Mouse (Mus musculus): ENCODE measurements at regions not wholly inside any gene's neighbourhood (a gene's known extent, or its start where the extent isn't known, plus 50 kb on each side); places are given as distances from the start of the nearest gene placed in this dataset.

DNA sequence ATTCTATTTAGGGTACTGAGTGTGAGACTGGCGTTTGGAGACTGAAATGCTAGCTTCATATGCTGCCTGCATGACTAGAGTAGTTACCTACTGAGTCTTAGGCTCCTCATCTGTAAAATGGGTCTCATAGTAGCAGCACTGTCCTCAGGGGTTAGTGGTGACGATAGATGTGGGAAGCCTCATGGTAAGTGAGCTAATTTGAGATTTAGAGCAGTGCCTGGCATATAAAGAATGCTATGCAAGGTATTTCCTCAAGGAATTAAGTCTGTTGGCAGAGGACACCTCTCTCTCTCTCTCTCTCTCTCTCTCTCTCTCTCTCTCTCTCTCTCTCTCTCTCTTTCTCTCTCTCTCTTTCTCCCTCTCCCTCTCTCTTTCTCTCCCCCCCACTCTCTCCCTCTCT lies 257.4 kb downstream of the 4933412E24Rik start:
- Histone ChIP-seq H3K36me3 (no peaks in the 10 kb centered on the region), H3K4me3 (no peak overlapping the region), H3K4me1 (peaks cover 40% of the 10 kb centered on the region), H3K27ac (replicated peaks) (peak overlapping the region; percentile 84), H3K9ac (no peak overlapping the region), H3K4me2 (no peak overlapping the region), H3K9me3 (no peaks in the 10 kb centered on the region), H3K27me3 (replicated peaks) (no peaks in the 10 kb centered on the region)
- ATAC-seq (ENCODE audit: extremely low read depth, insufficient number of reproducible peaks, low FRiP score, low TSS enrichment) = no peak
- WGBS = 52% methylated on average over 2 of the region's 2 CpGs

DNA sequence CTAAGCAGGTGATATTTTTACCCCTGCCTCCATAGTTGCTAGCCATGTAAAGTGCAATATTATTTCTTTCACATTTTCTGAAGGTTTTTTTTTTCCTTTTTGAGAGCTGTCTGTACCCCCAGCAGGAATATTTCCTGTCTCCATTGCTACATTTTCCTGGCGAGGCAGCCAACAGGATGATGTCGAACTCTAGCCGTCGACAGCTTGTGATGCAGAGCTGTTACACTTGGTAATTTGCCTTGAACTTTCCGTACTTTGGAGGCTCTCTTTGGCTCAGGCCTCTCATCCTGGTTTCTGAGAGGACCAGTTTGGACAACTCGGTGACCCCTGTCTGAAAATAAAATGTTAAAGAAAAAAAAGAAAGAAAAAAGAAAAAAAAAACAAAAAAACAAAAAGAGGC lies 260.3 kb downstream of the 4933412E24Rik start:
- no peaks in the 10 kb centered on the region for H3K36me3 ChIP-seq
- no peak overlapping the region for H3K9ac ChIP-seq
- no peaks in the 10 kb centered on the region for H3K27me3 ChIP-seq (replicated peaks)
- H3K4me3 ChIP-seq = no peak overlapping the region
- peaks cover 40% of the 10 kb centered on the region for H3K4me1 ChIP-seq
- no peak overlapping the region for H3K4me2 ChIP-seq
- WGBS = 25% methylated on average over 6 of the region's 6 CpGs
- H3K9me3 ChIP-seq = no peaks in the 10 kb centered on the region
- no peak overlapping the region for H3K27ac ChIP-seq (replicated peaks)
- no peak for ATAC-seq (ENCODE audit: extremely low read depth, insufficient number of reproducible peaks, low FRiP score, low TSS enrichment)

GRCm38 (mm10) chr15:59754906-59755305 lies 261.5 kb downstream of the 4933412E24Rik start:
- no peak overlapping the region for H3K4me3 ChIP-seq
- H3K27ac ChIP-seq (replicated peaks) = no peak overlapping the region
- no peaks in the 10 kb centered on the region for H3K27me3 ChIP-seq (replicated peaks)
- WGBS = 58% methylated on average over 13 of the region's 13 CpGs
- no peaks in the 10 kb centered on the region for H3K36me3 ChIP-seq
- 0 out of 2 replicates have a peak overlapping the region, but pooled peaks have one; percentile 16 for H3K4me2 ChIP-seq
- no peak overlapping the region for H3K9ac ChIP-seq
- H3K4me1 ChIP-seq = peaks cover 31% of the 10 kb centered on the region
- no peak for ATAC-seq (ENCODE audit: extremely low read depth, insufficient number of reproducible peaks, low FRiP score, low TSS enrichment)
- no peaks in the 10 kb centered on the region for H3K9me3 ChIP-seq

GRCm38 (mm10) chr15:59752277-59752676 lies 264.1 kb downstream of the 4933412E24Rik start:
- no peak for ATAC-seq (ENCODE audit: extremely low read depth, insufficient number of reproducible peaks, low FRiP score, low TSS enrichment)
- H3K4me3 ChIP-seq = no peak overlapping the region
- no peak overlapping the region for H3K9ac ChIP-seq
- no peak overlapping the region for H3K27ac ChIP-seq (replicated peaks)
- H3K27me3 ChIP-seq (replicated peaks) = no peaks in the 10 kb centered on the region
- no peak overlapping the region for H3K4me2 ChIP-seq
- H3K9me3 ChIP-seq = no peaks in the 10 kb centered on the region
- H3K4me1 ChIP-seq = peaks cover 19% of the 10 kb centered on the region
- 70% methylated on average over 1 of the region's 1 CpGs for WGBS
- H3K36me3 ChIP-seq = no peaks in the 10 kb centered on the region

DNA sequence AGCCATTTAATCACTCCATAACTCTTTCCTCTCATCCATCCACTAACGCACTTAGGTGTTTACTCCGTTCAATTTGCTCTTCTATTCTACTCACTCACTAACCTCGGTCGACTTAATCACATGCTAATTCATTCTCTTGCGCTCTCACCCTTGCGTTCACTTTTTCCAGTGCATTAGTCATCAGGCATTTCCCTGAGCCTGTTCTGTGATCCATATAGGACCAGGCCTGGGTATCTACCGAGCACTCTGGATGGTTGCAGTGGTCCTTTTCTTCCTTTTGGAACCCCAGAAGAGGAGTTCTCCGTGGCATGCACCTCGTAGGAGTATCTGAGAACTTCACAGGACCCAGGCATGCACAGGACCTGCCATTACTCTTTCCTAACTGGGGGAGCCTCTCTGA lies 270.1 kb downstream of the 4933412E24Rik start:
- Histone ChIP-seq H3K27ac (replicated peaks) (no peak overlapping the region), H3K9me3 (no peaks in the 10 kb centered on the region), H3K4me1 (peaks cover 12% of the 10 kb centered on the region), H3K36me3 (no peaks in the 10 kb centered on the region), H3K9ac (no peak overlapping the region), H3K27me3 (replicated peaks) (no peaks in the 10 kb centered on the region), H3K4me3 (no peak overlapping the region), H3K4me2 (no peak overlapping the region)
- 73% methylated on average over 9 of the region's 9 CpGs for WGBS
- ATAC-seq (ENCODE audit: extremely low read depth, insufficient number of reproducible peaks, low FRiP score, low TSS enrichment) = no peak

DNA sequence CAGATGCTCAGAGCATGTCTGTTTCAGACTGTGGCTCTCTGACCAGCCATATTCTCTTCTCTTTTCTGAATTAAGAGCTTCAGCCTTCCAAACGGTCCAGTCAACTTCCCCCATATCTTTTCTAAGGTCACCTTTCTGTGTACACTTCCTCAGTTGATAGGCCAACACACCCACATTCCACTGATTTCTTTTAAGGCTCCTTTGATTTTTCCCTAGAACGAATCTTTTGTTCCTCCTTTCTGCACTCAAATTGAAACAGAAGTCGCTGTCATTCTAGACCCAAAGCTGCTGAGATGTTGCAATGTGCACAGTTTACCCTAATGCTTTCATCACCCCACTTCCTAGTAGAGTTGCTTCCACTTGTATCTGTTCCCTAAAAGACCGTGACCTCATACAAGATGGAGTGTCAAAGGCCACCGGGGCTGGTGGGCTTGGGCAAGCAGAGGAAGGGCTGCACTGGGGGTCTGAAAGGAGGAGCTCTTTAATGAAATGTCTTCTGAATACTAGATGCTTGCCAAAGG lies 271.9 kb downstream of the 4933412E24Rik start:
- Histone ChIP-seq H3K27me3 (replicated peaks) (no peaks in the 10 kb centered on the region), H3K9me3 (no peaks in the 10 kb centered on the region), H3K27ac (replicated peaks) (no peak overlapping the region), H3K9ac (no peak overlapping the region), H3K4me2 (no peak overlapping the region), H3K4me3 (no peak overlapping the region), H3K4me1 (peaks cover 12% of the 10 kb centered on the region), H3K36me3 (no peaks in the 10 kb centered on the region)
- 66% methylated on average over 5 of the region's 5 CpGs for WGBS
- no peak for ATAC-seq (ENCODE audit: extremely low read depth, insufficient number of reproducible peaks, low FRiP score, low TSS enrichment)

GRCm38 (mm10) chr15:59739197-59739596 lies 277.2 kb downstream of the 4933412E24Rik start:
- Histone ChIP-seq H3K27me3 (replicated peaks) (no peaks in the 10 kb centered on the region), H3K27ac (replicated peaks) (no peak overlapping the region), H3K4me1 (no peaks in the 10 kb centered on the region), H3K9ac (no peak overlapping the region), H3K9me3 (no peaks in the 10 kb centered on the region), H3K36me3 (no peaks in the 10 kb centered on the region), H3K4me3 (no peak overlapping the region), H3K4me2 (no peak overlapping the region)
- no peak for ATAC-seq (ENCODE audit: extremely low read depth, insufficient number of reproducible peaks, low FRiP score, low TSS enrichment)
- WGBS = 69% methylated on average over 5 of the region's 5 CpGs

- Histone ChIP-seq H3K4me3 (no peak overlapping the region), H3K9me3 (no peaks in the 10 kb centered on the region), H3K27me3 (replicated peaks) (no peaks in the 10 kb centered on the region), H3K4me2 (no peak overlapping the region), H3K27ac (replicated peaks) (no peak overlapping the region), H3K9ac (no peak overlapping the region), H3K4me1 (no peaks in the 10 kb centered on the region), H3K36me3 (no peaks in the 10 kb centered on the region)
- ATAC-seq (ENCODE audit: extremely low read depth, insufficient number of reproducible peaks, low FRiP score, low TSS enrichment) = no peak
- 57% methylated on average over 4 of the region's 4 CpGs for WGBS
These were observed 279.2 kb downstream of the 4933412E24Rik start for GRCm38 (mm10) chr15:59737247-59737646.

DNA sequence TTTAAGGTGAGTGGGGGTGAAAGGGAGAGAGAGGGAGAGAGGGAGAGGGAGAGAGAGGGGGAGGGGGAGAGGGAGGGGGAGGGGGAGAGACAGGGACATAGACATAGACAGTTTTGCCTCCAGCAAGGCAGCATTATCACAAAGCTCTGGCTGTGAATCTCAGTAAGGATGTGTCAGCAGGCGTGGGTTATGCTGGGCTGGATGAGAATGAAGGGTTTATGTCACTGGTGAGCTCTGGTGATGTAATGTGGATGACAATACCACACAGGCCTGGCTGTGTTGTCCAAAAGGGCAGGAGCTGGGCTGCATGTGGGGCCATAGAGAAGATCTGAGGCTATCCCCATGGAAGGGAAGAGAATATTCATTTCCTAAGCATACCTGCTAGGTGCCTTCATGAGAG lies 282.0 kb downstream of the 4933412E24Rik start:
- Histone ChIP-seq H3K9ac (no peak overlapping the region), H3K4me1 (0 out of 2 replicates have a peak, but pooled peaks cover 1% of the 10 kb centered on the region), H3K36me3 (no peaks in the 10 kb centered on the region), H3K9me3 (no peaks in the 10 kb centered on the region), H3K27ac (replicated peaks) (no peak overlapping the region), H3K27me3 (replicated peaks) (no peaks in the 10 kb centered on the region), H3K4me2 (no peak overlapping the region), H3K4me3 (no peak overlapping the region)
- 44% methylated on average over 1 of the region's 1 CpGs for WGBS
- ATAC-seq (ENCODE audit: extremely low read depth, insufficient number of reproducible peaks, low FRiP score, low TSS enrichment) = no peak

GRCm38 (mm10) chr15:59733932-59734331 lies 282.5 kb downstream of the 4933412E24Rik start:
- H3K27ac ChIP-seq (replicated peaks) = no peak overlapping the region
- H3K36me3 ChIP-seq = no peaks in the 10 kb centered on the region
- 82% methylated on average over 3 of the region's 3 CpGs for WGBS
- H3K9me3 ChIP-seq = no peaks in the 10 kb centered on the region
- H3K27me3 ChIP-seq (replicated peaks) = no peaks in the 10 kb centered on the region
- 0 out of 2 replicates have a peak, but pooled peaks cover 5% of the 10 kb centered on the region for H3K4me1 ChIP-seq
- no peak for ATAC-seq (ENCODE audit: extremely low read depth, insufficient number of reproducible peaks, low FRiP score, low TSS enrichment)
- H3K9ac ChIP-seq = no peak overlapping the region
- no peak overlapping the region for H3K4me2 ChIP-seq
- no peak overlapping the region for H3K4me3 ChIP-seq

DNA sequence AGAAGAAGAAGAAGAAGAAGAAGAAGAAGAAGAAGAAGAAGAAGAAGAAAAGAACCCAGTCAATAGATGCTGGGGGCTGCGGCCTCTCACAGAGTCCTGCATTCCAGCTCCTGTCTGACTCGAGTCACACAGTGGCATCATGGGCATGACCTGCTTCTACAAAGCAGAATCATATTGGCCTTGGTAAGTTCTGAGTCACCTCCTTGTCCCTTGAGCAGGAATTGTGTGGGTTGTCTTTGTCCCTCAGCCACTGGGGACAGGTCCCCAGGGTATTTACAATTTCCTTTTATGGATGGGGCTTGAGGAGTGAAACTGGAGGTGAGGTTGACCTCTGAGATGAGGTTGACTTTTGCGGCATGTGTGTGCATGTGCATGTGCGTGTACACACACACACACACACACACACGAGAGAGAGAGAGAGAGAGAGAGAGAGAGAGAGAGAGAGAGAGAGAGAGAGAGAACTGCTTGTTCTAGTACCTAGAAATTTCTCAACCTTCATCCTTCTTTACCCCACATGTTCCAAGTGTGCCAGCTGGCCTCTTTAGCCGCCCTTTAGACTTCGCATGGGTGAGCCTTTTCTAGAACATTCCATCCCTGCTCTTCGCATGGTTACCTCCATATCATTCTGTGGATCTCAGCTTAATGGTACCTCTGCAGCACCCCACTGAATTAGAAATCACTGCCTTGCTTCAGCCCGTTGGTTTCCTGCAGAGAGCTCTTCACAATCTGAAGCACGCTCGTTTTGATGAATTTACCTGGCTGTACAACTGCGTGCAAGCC lies 283.2 kb downstream of the 4933412E24Rik start:
- no peak for ATAC-seq (ENCODE audit: extremely low read depth, insufficient number of reproducible peaks, low FRiP score, low TSS enrichment)
- 69% methylated on average over 12 of the region's 12 CpGs for WGBS
- Histone ChIP-seq H3K27me3 (replicated peaks) (no peaks in the 10 kb centered on the region), H3K36me3 (no peaks in the 10 kb centered on the region), H3K4me2 (no peak overlapping the region), H3K9me3 (no peaks in the 10 kb centered on the region), H3K9ac (no peak overlapping the region), H3K4me1 (0 out of 2 replicates have a peak, but pooled peaks cover 5% of the 10 kb centered on the region), H3K4me3 (no peak overlapping the region), H3K27ac (replicated peaks) (no peak overlapping the region)

DNA sequence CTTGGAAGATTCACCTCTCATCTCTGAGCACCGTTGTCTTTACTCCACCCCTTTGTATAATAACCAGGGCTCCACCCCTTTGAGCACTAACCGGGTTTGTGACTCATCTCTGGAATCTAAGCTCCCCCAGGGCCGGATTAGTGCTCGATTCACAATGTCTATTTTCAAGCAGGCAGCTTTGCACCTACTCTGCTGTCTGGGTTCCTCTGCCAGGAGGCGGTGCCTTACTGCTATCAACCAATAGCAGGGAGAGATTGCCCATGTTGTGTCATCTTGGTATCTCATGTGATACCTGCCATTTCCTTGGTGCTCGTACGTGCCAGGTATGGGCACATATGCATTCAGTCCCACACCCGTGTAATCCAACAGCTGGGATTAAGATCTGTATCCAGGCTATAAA lies 285.3 kb downstream of the 4933412E24Rik start:
- 73% methylated on average over 8 of the region's 8 CpGs for WGBS
- Histone ChIP-seq H3K9ac (no peak overlapping the region), H3K4me2 (no peak overlapping the region), H3K27ac (replicated peaks) (no peak overlapping the region), H3K4me3 (no peak overlapping the region), H3K9me3 (no peaks in the 10 kb centered on the region), H3K36me3 (no peaks in the 10 kb centered on the region), H3K27me3 (replicated peaks) (no peaks in the 10 kb centered on the region), H3K4me1 (0 out of 2 replicates have a peak, but pooled peaks cover 5% of the 10 kb centered on the region)
- ATAC-seq (ENCODE audit: extremely low read depth, insufficient number of reproducible peaks, low FRiP score, low TSS enrichment) = no peak
